Mouse (Mus musculus) spleen, postnatal 10 days (tissue): Measurements from ENCODE around the gene Traf3ip2.

Source experiments
- DNase-seq, 2 experiments: peaks; one replicate each; pipeline ENCODE4 v3.0.0; 2021 to 2022; ENCODE audit warnings: low spot score in 2 of 2

Traf3ip2 gene

DNA sequence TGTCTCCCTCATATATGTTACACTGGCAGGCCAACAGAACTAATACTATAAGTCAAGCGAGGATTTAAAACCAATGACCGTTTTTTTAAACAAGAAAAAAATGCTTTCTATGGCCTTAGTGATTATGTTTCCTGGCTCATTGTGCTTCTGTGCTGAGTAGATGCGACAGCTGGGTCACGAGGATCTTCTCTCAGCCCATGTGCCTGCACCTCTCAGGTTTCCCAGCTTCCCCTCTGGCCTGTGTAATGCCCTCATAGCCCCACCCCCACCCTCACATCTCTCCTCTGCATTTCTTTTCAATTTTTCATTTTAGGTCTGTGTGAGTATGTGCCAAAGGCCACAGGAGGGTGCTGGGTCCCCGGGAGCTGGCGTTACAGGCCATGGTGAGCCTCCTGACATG, 20.6 kb downstream of the Traf3ip2 start:
- DNase-seq, result no peak

DNA sequence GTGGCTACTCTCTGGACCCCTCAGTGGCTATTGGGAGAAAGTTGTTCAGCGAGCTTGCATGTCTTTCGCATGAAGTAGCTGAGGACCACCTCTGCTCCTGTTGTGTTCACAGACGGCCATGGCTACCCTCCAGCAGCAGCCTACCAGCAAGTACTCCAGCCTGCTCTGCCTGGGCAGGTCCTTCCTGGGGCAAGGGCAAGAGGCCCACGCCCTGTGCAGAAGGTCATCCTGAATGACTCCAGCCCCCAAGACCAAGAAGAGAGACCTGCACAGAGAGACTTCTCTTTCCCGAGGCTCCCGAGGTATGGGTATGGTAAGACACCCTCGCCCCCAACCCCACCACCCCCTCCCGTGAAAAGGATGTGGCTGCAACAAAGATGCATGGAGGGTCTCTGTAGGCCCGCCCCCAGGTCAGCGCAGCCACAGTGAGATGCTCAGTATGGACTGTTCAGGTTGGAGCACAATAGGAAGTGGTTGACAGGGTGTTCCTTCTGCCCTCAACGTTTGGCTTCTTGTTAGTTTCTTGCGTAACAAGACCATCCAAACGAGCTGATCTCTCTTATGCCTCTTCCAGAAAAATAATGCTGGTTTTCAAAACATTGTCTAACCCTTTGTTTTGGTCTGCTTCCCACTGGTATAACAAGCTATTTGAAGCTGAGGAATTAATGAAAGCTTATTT, 21.8 kb downstream of the Traf3ip2 start:
- DNase-seq, result no peak

DNA sequence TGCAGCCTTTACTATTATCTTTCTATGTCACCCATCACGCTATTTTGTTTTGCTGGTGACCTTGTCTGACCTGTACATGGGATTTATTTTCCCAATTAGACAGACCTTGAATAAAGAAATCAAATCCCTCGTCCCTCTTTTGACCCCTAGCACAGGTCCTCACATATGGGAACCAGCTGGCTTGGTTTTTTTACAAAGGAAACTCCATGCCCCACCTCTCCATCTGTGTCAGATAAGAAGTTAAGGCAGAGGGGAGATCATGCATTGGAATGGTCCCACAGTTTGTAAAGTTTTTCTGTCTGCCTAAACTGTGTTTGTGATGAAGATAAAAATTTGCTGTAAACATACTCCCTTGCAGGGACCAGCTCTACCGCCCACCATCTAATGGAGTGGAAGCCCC, 26.1 kb downstream of the Traf3ip2 start:
- no peak for DNase-seq

DNA sequence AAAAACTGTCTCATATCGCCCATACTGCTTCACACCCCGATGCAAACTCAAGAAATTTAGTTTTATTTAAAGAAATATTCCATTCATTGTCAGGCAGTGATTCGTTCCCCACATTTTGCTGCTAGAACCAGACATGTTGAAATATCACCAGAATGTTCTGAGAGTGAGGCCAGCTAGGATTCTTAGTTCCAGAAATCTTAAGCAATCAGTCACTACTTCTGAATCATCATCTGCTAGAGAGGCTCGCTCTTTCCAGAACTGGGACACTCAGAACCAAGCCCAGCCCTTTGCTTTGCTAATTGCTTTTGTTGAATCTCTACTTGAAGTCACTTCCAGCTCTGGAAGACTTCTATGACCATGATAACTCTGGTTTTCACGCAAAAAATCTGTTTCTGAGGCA, 27.0 kb downstream of the Traf3ip2 start:
- no peak for DNase-seq

DNA sequence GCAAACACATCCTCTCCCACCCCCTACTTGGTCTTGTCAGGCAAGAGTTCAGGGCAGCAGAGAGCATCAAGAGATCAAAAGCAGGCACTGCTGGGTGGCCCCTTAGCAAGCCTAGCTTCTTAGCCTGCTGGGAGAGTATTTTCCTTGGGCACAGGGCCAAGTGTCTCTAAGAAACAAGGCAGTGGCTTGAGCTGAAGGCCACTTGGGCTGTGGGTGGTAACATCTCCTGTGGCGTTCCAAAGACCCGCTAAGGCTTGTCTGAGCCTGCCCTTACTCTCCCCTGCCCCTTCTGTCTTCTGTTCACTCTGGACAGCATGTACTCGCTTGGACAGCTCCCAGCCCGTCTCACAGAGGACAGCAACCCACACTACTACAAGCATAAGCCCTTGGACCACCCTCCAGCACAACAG, 28.1 kb downstream of the Traf3ip2 start:
- no peak for DNase-seq

DNA sequence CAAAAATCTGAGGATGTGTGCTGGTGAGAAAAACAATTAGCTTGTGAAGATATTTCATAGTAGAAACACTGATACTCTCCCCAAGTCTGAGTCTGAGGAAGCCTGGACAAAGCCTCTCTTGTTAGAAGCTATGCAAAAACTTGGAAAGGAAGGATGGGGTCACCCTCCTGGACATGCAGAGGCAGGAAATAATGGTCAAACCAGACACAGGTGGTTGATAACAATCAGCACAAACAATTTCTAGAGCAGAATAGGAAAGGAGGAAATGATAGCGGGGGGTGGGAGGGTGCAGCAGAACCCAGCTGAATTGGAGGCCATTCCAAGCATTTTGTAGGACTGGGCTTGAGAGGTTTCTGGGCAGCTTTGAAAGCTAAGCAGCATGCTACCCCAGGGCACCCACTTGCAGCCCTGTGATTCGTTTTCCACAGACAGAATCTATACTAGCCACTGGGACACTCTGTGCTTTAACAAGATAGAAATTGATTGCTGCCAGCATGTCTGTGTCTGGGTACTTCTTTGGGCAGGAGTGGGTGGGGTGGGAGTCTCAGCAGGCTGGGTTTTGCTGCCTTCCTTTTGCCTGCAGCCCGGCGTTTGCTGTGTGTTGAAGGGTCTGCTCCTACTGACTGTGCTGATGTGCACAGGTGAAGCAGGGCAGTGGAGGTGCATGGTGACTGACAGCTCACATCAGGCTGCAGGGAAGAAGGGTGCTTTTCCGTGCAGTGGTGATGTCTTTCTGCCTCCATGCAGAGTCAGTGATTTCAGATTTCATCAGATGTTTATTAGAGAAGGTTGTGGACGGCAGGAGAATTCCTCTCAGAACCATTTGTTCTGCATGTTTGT, 33.3 kb downstream of the Traf3ip2 start:
- DNase-seq, result no peak

DNA sequence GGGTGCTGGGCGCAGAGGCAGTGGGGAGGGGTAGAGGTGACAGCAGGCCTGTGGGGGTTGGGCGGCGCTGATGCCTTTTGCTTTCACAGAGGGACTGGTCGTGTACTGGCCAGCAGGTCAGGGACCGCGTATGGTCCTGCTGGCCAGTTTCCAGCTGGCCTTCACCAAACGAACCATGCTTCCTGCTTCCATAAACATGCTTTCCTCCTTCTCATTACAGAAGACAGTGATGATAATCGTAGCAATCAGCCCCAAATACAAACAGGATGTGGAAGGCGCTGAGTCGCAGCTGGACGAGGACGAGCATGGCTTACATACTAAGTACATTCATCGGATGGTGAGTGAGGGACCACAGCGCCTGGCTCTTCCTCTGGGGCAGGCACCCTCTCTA, 33.9 kb downstream of the Traf3ip2 start:
- no peak for DNase-seq

DNA sequence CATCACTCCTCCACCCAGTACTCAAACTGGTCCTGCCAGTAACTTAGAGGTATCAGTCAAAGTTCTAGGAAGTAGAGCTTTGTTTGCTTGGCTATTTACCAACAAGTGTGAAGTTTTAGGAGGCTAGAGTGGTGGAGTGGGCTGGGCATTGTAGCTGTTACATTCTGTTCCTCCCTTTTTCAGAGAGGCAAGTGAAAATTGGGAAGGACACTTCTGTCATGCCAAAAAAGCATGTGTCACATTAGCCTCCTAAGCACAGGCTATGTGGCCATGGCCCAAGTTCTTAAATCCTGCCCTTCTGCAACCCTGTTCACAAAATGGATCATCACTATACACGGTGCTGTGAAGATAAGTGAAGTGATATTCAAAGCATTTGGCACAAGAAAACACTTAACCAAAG, 34.4 kb downstream of the Traf3ip2 start:
- DNase-seq, result no peak

DNA sequence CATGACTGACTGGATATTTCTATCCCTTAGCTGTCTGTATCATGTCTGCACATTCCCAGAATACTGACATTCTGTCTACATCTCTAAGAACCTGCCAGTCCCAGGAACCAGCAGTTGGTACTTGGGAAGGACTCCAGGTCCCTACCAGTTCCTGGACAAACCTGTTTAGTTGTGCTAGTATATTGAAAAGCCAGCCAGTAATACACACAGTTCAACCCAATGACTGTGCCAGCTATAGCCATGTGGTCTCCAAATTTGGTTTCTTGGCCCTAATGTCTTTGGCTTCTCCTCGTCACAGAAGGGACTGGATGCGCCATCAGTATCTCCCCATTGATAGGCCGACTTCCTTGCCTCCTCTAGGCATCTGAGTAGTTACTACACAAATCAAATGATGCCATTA, 35.5 kb downstream of the Traf3ip2 start:
- no peak for DNase-seq

DNA sequence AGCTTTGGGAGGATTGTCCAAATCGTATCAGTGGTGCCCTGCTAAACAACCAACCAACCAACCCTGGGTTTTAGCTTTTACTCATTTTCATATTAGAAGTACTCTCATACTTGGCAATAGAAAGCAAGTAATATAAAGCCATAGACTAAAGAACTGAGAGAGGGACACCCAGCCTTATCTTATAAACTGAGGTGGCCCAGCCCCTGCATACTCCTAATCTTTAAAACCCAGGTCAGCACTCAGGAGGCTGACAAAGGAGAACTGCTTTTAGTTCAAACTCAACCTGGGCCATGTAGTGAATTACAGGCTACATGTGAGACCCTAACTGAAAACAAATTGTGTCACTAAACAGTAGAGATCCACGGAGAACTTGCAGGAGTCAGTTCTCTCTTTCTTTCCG, 36.8 kb downstream of the Traf3ip2 start:
- no peak for DNase-seq

DNA sequence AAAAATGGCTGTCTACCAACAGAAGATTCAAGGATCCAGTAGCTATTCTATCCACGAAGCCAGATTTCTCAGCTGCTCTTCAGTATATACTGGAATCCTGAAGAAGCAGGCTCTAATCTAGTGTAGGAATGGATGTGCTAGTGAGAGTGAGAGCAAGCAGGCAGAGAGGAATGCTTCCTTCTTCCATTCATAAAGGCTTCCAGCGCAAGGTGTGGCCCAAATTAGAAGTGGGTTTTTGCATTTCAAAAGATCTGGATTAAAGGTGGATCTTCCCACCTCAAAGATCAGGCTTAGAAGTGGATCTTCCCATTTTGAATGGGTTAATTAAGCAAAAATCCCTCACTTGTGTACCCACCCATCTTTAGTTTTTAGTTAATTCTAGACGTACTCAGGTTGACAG, 37.6 kb downstream of the Traf3ip2 start:
- no peak for DNase-seq

DNA sequence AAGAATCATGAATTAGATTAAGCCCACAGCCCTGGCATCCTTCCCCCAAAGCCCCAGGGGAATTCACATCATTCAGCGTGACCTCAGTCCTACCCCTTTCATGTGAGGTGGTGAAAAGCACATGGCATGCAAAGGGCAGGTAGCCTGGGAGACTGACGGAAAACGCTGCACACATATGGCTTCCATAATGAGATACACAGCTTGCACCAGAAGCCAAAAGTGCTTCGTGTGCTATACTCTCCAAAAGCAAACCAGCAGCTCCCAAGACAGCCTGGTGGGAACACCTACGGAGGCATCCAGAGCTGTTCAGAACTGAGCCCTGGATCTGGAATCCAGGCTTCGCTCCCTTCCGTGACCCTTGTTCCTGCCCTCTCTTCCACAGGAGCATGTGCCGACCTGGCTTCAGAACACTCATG, 41.3 kb downstream of the Traf3ip2 start:
- DNase-seq, result no peak

DNA sequence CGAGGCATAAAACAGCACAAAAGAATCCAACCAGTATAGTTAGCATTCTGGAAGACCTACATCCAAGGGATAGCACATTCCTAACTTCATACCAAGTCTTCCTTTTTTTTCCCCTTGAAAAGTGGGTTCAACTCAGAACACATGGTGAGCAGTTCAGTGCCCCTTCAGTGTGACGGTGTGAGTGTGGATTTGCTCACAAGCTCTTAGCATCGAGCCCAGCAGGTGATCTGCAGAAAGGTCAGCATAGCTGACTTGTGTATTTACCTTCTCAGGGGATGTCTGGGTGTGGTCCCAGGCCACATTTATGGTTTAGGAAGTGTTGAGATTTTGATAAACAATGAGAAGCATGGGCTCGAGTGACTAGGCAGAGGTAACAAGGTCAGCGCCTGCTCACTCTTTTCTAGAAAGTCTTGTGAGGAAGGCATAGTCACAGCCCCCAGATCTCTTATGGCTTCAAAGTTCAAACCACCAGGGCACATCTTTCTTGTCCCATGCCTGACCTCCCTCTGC, 46.2 kb downstream of the Traf3ip2 start:
- no peak for DNase-seq

DNA sequence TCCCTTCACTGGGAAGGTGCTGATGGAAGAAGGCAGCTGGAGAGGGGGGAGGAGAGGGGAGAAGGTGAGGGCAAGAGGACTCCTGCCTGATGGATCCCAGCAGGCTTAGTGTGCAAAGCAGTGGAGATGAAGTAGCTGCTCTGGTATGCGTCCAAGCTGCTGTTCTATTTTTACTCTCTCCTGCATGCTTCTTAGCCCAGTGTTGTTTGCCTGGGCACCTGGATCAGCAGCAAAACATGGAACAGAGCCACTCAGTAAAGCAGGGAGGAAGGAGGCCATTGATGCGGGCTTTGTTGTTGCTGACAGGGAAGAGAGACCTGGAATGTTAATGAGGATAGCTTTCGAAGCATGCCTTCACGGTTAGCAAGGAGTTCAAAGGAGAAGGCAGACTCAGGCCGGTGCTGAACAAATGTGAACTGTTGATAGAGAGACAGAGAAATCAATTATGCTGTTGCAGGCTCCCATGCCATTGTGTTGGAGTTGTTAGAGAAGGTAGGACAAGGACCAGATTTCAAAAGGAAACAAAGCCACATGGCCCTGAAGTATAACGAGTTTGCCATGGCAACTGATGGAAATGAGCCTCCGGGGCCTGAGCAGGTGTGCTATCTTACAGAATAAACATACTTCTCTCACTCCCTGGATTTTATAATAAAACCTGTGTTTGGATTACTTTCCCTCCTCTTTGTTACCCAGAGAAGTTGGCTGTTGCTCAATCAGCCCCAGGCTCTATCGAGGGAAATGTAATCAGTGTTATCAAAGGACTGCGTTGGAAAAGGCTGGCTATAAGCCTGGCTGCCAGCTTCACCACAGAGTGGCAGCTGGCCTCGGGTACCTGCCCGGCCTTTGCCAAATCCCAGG, 46.9 kb downstream of the Traf3ip2 start:
- DNase-seq, result no peak

DNA sequence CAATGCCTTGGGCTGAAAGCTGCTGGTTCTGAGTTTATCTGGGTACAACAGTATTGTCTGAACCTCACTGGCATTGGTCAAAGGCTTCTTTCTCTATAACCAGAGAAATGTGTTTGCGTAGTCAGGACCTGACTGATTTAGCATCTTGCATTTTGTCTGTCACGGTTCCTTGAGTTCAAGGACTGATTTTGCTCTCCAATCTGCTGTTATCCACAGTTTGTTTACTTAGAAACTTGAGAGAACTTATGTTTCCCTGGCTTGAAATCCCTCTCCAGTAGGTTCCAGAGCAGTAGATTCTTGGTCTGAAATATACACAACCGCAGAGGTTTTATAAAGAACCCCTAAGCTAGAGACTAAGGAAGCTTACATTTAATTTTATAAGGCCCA, 47.5 kb downstream of the Traf3ip2 start:
- no peak for DNase-seq

DNA sequence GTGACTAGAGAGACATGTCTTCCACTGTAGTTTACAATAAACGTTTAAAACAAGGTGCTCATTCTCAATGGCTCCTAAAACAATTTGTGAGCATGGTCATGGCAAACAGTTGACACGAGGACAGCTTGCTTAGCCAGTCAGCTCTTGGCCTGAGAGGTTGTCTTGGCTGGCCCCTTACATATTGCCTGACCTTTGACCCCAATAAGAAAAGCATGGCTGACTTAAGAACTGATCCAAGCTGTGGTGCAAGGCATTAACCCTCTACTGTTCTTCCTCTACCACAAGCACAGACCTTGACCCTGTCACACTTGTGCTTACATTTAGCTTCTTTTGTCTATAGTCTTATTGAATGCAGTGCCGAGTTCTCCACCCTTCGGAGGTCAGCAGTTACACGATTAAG, 48.0 kb downstream of the Traf3ip2 start:
- no peak for DNase-seq

DNA sequence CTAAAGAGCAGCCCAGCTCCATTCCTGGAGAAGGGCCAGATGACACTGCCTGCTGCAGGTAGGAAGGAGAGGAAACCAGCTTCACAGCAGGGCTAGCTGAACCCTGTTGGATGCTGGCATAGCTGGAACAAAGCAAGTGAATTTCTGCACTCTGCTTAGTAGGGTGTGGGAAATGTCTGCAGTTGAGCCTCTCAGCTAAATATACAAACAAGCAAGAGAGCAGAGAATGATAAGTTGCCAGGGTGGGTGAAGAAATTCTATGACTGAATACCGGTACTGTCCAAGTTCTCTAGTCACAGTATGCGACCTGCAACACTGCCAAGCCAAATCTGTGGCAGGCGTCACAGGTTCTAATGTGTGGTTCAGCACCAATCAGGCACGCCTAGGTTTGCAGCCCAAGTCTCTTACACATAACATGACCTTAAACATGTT, 52.4 kb downstream of the Traf3ip2 start:
- DNase-seq, result no peak

DNA sequence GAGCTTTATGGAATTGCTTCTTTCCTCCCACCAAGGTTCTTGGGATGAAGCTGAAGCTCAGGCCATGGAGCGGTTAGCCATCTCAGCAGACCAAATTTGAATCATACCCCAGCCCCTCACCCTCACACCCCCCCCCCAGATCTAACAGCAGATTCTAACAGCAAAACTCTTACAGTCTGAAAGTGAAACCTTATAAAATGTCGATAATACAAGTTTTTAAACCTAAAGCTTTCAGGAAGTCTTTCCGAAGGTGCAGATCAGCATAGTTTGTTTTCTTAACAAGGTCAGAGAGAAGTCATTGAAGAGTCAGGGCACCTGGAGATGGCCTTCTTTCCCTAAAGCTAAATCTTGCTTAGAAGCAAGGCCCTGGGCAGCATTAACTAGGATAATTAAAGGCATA, 53.3 kb downstream of the Traf3ip2 start:
- no peak for DNase-seq

DNA sequence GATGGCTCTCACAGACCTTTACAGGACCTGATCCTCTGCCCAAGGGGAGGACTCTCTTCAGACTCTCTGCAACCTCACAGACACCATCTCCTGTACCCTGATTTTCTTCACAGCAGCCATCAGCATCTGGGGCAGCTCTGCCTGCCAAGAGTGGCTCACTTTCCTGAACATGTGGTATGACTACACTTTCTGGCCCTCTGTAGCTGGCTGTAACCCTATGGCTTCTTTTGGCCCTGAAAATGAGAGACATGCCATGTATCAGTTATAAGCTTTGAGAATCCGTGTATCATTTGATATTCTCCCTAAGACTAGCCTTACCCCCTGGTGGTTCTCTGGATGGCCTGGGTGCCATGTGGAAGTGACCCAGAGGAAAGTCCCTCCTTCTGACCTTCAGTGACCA, 58.7 kb downstream of the Traf3ip2 start:
- no peak for DNase-seq

DNA sequence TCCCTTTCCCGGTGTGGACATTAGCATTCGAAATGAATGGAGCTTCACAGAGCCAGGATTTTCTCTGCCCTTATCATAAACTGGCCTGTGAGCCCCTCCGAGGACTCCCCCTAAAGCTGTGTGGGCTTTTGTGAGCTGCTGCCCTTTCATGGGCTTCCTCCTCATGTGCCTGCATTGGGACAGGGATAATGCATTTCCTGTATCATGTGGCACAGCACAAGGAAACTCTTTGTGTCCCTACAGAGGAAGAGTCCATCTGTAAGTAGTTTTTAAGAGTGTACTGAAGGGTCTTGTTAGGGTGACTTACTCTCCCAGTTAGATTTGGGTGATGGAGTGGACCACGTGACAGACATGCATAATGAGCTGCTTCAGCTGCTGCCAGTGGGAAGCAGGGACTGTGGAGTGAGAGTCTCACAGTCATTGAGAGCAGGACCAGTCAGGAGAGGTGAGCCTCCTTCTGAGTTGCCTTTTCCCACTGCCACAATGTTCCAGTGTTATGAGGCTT, 59.9 kb downstream of the Traf3ip2 start:
- no peak for DNase-seq

DNA sequence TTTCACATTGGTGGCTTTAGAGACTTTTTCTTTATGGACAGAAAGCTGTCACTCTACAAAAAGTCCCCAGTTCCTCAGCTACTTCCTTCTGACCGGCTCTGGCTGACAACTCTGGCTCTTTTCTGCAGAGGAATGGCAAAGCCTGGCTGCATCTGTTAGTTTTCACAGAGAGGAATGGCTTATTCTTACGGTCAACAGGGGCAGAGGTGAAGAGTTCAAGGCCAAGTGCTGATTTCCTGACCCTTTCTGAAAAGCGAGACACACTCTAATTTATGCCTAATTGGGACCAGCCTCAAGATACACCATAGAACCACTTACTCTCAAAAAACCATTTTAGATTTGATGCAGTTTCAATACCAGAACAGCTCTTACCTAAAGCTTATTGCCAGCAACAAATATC, 61.4 kb downstream of the Traf3ip2 start:
- no peak for DNase-seq

DNA sequence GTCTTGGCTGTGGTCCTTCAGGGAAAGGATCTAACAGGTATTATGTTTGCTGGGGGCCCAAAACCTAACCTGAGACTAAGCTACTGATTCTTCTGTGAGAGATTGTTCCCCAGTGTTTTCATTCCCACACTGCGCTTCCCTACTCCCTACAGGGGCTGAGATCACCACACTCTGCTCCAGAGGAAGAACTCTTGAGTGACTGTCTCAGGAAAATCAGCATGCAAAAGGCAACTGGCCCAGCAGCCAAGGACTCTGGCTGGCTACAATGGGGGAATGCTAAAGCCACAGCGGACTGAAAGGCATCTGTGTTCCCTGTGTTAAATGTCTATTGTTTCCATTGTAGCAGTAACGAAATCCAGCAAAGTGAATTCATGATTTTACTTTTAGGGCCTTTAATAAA, 62.0 kb downstream of the Traf3ip2 start:
- DNase-seq, result no peak
